Mouse (Mus musculus) heart, postnatal 14 days (tissue): ENCODE data around the gene Krt2. TPM values are rescaled to one million over a fixed set of nuclear protein-coding genes. Genes with fewer than 3 reads are reported as not detected.

Source experiments
- DNase-seq, 2 experiments: peaks; one replicate each; pipeline ENCODE4 v3.0.0; 2021 to 2022
- intact Hi-C: fragments of 180-260 bp; cut with DNase I; formaldehyde crosslinking; loops from one replicate; pipeline ENCODE4 v1.15.1; 2025
- long read RNA-seq, 2 experiments: library from polyadenylated mRNA; stranded (forward); transcript quantifications; one replicate each; pipeline ENCODE4 v2.0.0; 2021
- total RNA-seq, 2 experiments: library from RNA; stranded (reverse); gene quantifications; 2 replicates each; pipeline ENCODE4 v1.2.3; 2021

Krt2 gene
- not detected for total RNA-seq
- long read RNA-seq, experiment 1, result 0 reads
- long read RNA-seq, experiment 2, result 0 reads

DNA sequence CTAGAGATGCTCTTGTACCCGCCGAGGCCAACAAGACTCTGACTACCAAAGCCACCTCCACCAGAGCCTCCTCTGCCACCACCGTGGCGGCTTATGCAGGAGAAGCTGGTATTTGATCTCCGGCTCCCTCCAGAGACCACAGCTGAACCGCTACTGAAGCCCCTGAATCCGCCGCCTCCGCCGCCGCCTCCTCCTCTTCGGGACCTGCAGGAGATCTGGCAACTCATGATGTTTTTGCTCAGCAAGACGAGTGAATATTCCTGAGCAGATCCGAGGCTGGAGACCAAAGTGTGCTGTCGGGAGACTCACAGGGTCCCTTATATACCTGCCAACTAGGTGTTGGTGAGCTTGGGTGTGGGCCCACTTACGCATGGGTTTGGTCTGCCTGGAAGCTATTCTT is at the start of gene Krt2:
Gene Krt2 (minus strand): TSS at position 295 of the 400 bp plus-strand sequence.
- intact Hi-C loops, result no loop called here
- DNase-seq, result no peak

DNA sequence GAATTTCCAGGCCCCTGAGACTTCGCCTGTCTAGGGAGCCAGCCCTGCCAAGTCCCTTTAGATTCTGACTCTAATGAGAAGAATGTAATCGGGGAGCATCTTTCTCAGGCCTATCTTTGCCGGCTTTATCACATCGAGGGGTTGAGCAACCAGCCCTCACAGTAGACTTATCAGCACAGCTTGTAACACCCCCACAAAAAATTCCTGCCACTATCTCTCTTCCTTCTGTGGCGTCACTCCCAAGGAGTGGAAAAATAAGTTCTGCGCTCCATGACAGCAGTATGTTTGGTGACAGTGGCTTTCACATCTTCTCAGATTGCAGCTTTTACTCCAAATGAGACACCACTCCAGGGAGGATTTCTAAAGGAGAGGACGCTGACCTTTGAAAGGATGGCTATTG is 48.8 kb upstream of the Krt2 start:
- DNase-seq, result no peak

DNA sequence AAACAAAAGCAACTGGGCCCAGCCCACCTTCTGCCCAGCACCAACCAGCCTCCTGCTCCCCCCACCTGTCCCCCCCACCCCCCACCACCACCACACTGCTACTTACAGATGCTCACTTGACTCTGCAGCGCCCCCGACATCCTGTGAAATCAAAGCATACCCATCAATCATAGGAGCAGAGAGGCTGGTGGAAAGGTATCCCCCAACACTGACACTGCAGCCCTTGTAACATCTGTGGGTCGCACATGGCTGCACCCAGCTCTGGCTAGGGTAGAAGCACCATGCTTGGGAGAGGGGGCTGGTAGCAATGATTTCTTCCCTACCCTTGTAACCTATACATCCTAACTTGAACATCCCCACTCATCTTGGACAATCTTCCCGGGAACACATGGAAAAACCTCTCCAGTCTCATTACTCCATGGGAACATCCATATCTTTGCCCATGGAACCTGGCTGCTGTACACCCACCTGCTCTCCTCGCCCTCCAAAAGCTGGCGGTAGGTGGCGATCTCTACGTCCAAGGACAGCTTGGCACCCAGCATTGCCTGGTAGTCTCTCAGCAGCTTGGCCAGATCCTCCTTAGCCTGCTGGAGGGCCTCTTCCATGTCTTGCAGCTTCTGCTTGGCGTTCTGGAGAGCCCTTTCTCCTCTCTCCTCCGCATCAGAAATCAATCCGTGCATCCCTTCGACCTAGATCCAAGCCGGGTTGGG is 42.6 kb upstream of the Krt2 start:
- DNase-seq, result peak in 1 of 2 experiments; percentile 10
- intact Hi-C loops, result no loop called here

More for the DNA sequence above, 48.8 kb upstream of the Krt2 start:
- intact Hi-C loops, result no loop called here

DNA sequence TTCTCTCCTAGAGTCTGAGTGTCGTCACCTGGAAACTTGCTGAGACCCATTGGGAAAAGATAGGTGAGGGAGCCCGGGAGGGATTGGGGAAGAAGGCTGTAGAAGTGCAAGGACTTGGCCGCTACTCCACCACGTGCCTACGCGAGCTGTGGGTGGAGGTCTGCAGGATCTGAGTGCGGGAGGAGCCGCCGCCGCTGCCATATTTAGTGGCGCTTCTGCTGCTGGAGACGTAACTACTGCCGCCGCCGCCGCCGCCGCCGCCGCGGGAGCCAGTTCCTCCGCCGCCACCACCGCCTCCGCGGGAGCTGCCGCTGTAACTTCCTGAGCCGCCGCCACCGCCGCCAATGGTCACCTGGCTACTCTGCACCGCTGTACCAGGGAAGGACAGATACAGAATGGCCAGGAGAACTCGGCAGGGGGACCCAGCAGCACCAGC is 41.8 kb upstream of the Krt2 start:
- peak; percentile 41 to 50 for DNase-seq
- intact Hi-C loops, result no loop called here

DNA sequence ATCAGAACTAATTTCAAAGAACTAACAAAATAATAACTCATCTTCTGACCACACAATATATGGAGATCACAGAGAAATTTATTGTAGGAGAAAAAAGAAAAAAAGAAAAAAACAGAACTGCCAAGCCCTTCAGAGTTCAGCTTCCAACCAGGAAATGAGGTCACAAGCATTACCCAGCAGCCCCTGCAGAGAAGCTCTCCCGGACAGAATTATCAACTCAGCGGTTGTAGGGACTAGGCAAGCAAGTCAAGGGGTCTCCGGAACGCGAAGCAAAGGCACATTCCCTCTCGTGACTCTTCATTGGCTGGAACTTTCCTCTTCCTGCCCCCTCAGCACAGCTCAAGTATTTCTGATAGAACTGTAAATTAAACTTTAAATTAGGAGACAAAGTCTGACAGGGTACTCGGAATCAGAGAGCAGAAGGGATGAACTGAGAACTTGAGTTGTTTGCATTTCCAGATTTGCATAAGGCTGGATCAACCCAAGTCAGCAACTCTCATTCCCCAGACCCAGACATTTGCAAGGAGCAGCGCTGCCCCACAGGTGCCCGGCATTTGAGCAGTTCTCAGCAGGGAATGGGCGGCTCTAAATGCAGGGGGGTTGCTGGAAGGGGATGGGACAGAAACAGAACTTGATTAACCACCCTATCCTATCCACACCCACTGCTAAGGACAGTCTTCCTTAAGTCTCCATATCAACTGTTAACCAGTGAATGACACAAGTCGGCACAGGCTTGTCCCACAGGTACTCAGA is 40.9 kb upstream of the Krt2 start:
- intact Hi-C loops, result no loop called here
- DNase-seq, result no peak

DNA sequence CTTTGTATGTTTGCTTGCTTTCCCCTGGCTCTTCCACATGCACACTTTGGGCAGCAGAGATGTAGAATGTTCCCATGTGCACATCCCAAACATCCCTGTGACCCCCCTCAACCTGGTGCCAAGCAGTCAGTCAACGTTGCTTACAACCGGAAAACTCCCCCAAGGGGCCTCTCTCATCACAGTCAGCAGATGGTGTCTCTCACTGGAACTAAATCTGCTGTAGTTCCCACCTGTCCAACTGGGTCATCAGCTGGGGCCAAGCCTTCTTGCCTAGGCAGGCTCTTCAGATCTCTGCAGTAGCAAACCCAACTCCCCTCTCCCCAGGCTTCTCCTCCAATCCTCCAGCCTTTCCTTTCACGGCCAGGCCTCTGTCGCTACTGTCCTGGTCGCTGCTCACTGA is 38.7 kb upstream of the Krt2 start:
- no peak for DNase-seq
- intact Hi-C loops, result no loop called here

DNA sequence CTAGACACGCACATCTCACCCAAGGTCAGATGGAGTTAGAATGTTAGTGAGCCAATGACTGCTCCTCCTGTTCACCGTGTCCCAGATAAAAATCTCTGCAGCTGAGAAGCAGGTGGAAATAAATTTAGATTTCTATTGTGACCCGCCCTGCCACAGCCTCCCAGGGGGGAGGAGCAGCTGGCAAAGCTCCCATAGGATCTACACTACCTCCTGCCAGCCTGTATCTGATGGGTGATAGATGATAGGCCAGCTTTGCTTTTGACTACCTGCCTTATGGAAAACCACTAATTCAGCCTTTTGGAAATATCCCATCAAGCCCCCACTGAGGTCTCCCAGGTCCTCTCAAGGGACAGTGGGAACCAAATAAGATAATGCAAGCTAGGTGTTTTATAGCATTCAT is 37.8 kb upstream of the Krt2 start:
- DNase-seq, result no peak
- intact Hi-C loops, result no loop called here

DNA sequence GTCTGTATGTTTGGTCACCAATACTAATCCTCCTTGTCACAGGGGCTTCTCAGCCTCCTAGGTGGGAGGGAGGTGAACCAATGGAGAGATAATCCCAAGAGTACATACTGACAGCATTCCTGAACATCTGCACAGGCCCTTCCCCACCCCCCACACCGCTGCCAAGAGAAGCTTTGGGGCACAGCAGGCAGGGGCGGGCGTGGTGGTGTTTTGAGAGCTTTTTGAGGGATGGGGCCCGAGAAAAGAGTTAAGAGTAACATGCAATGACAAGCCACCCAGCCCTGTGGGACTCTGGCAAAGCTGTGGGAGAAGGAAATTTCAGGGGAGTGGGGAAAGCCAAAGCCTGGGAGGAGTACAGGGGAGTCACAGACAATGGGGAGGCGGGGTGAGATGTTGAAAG is 36.3 kb upstream of the Krt2 start:
- intact Hi-C loops, result no loop called here

DNA sequence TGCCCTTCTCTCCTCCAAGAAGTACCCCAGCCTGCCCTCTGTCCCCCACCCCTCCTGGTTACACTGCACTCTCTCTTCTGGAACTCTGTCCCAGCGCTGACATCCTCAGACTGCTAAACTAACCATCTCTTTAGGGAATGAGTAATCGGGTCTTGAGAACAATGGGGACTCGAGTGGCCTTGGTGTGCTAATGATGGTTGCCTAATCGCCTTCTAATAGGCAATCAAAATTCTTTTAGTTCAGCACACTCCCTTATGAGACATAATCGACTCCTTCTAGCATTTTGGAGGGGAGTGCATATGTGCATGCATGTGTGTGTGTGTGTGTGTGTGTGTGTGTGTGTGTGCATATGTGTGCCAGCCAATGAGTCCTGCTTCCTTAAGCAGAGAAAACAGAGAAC is 34.6 kb upstream of the Krt2 start:
- no peak for DNase-seq
- intact Hi-C loops, result no loop called here

More for the DNA sequence above, 36.3 kb upstream of the Krt2 start:
- DNase-seq, result no peak

DNA sequence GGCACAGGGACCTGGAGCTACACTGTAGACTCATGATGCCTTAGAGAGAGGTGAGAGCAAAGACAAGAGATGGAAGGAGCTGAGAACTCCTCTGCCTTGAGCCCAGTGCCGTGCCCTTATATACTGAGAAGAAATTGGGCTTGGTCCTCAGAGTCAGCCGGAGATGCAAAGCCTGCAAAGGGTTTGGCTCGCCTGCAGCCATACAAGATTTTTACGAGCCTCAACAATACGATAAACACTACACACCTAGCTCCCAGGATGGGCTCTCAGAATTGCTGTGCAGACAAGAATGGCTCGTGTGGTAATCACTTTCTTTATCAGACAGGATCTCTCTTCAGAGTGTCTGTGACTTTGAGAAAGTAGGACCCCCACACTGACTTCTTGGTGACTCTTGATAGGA is 32.7 kb upstream of the Krt2 start, which contains the start of gene Krt1:
Gene Krt1 (minus strand): TSS at position 101 of the 400 bp plus-strand sequence.
- no peak for DNase-seq
- intact Hi-C loops, result no loop called here

DNA sequence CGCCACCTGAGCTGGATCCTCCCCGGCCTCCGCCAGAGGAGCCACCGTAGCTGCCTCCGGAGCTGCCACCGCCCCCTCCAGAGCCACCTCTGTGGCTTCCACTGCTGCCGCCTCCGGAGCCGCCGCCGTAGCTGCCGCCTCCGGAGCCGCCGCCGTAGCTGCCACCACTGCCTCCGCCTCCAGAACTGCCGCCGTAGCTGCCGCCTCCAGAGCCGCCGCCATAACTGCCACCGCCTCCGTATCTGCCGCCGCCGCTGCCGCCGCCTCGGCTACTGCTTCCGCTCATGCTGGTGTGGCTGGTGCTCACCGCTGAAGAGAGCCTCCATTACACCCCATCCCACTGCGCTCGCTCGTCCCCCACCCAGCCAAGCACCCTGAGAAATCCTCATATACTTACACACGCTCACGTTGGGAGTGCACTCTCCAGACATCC is 28.0 kb upstream of the Krt2 start:
- DNase-seq, result peak; percentile 18 to 36
- intact Hi-C loops, result no loop called here

DNA sequence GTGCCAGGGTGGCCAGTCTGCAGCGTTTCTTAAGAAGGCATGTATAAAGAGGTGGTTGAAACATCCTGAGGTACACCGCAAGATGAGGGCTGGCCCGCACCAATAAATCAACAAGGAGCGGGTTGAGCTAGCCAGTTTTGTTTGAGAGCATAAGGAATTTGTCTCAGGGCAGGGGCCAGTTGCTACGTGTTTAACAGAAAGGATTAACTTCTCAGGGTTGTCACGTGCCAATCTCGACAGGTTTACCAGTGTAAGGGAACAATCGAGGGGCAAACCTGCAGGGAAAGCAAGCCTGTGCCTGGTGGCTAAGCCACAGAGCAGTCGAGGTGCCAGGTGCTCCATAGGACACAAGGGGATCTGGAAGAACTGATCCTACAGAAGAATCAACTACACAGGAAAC is 25.2 kb upstream of the Krt2 start:
- DNase-seq, result no peak
- intact Hi-C loops, result no loop called here

DNA sequence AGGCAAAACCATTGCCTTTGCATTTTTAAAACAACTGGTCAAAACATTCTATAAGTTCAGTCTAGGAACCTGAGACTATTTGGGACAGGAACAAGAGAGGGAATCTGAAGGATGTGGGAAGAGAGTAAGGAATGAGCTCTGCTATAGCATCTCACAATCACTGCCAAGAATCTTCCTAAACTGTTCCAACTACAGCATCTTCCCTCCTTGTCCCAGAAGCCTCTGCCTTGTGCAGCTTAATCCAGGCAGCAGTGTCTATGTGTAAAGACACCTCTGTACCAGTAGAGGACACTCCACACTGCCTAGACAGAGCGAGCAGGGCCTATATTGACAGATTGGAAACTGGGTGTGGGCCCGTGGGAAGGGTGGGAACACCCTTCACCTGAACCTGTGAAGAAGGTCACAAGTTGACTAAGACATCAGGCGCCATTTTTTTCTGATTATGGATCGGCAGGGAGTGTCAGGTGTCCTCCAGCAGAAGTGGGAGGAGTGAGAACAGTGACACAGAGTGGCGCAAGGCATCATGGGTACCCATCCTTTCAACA is 16.9 kb upstream of the Krt2 start:
- no peak for DNase-seq
- intact Hi-C loops, result no loop called here

DNA sequence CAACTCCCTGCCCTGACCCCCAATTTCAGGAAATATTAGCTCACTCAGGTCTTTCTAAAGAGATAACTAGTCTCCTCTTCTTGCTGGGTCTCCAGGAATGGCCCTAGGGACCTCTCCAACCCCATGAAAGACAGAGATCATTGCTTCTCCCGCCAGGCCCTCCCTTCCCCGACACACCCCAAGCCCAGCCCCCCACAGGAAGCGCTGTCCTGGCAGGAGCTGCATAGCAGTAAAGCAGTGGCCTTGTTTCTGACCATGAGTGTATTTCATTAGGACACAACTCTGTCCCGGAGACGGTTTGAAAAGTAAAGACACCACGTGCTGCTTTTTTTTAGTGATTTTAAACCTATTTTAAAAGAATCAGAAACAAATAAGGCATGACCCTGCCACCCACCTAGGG is 15.2 kb upstream of the Krt2 start:
- intact Hi-C loops, result no loop called here
- DNase-seq, result no peak

DNA sequence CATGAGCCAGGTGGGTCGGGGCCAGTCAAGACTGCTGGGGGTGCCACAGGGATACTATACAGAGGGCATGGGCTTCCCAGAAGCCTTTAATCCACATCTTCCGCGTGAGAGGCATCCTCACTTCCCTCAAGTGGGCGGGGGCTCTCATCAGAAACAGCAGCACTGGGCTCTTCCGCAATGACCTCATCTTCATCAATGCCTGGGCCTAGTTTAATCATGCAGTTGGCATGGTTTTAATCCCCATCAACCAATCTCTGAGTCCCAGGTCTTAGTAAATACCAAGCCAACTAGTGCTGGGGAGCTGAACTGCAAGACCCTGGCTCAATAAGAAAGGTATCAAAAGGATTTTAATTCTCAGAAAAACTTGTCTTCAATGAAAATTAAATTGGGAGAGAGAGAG is 11.5 kb upstream of the Krt2 start:
- no peak for DNase-seq
- intact Hi-C loops, result no loop called here

DNA sequence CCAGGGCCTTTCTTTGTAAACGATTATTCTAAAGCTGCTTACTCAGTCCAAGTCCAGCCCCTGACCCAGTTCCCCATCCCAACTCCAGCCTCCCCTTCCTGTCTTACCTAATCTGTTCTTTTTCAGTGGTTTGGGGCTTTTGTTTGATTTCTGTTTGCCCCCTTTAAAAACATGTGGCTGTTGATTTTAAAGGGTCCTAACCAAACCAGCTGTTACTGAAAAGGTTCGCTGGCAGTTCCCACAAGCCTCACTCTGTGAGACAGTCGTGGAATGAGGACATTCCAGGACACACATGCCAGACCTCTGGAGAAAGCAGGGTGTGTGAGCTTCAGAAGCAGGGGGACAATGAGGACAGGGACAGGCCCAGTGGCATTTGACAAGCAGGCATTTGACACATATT is 3.8 kb upstream of the Krt2 start:
- DNase-seq, result no peak
- intact Hi-C loops, result no loop called here

DNA sequence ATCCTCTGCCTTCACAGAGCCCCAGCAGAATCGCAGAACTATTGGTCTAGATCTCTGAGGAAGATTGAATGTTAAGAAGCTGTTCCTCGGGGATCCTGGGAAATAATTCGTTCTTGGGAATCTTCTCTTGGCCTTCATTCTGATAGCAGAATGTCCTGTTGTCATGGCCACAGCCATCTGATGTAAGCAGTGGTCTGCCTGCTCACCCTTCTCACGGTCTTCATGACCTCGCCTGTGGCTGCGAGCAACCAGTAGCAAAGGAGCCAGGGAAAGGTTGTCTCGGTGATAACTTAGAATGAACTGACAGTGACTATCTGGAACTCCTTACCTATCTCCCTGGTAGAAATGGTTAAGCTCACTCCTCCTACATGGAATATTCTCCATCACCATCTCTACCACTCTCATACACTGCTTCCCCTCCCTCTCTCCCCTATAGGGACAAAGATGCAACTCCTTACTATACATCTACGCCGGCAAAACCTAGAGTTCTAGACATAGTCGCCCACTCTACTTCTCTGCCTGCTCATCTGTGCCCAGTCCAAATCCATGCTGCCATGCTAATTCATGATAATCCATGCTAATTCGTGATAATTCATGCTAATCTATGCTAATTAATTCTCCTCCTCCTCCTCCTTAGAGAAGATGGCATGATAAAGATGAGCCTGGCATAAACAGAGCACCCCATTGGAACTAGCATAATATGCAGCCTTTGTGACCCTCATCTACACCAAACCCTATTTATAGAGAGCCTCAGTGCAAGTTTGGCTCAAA is 14.7 kb downstream of the Krt2 start:
- intact Hi-C loops, result no loop called here
- no peak for DNase-seq

DNA sequence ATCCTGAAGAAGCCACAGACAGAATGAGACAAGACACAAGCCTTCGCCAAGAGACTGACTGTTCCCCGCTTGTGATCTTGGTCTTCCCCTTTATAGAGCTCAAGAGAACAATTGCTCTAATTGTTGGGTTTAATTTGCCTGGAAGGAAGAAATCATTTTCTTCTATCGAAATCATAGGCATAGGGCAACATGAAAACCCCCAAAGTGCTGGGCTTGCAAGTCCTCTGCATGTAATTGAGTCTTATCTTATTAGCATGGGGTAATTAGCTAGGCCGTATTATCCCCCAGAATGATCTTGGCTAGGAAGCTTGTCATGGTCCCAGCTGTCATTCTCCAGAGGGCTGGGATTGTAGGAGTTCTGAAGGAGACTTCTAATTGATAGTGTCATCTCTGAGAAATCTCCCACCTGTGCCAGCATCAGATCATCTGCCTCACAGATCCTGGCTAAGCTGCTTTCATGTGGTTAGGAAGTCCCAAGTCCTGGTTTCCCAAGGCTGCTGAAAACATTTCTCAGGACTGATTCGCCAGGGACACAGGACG is 15.6 kb downstream of the Krt2 start, which contains the start of gene Krt73:
Gene Krt73 (minus strand): TSS at position 51 of the 540 bp plus-strand sequence.
- no peak for DNase-seq
- intact Hi-C loops, result no loop called here

DNA sequence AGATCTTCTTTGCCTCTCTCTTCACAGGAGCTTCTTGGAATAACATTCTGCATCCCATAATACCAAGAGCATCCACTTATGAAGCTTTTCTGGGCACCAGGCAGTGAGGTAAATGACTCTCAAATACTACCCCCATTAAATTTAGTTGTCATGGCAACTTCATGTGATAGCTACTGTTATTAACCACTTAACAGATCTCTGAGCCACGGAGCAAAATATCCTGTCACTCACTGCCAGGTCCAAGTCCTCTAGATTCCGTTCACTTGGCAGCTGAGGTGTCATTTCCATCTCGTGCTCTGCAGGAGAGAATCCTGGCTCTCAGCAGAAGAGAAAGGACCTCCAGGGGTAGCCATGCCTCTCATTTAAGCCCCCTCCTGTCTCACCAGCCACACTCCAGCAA is 27.1 kb downstream of the Krt2 start:
- intact Hi-C loops, result no loop called here
- DNase-seq, result no peak

DNA sequence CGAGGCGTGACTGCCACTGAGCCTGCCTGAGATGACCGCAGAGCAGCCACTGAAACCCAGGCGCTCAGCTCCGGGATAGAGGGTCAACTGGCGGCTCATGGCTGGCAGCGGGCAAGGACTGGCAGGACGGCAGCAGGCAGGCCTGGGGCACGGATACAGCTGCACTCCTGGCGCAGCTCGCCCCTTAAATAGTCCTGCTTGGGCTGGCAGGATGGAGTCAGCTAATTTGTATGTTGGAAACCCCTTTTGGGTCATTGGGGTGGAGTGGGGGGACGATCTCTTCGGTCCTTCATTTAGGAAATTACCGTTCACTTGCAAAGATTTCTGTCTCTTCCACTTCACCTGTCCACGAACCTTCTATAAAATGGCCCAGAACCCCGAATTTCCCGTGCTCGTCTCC is 31.6 kb downstream of the Krt2 start, which contains the start of gene Krt72:
Gene Krt72 (minus strand): TSS at position 101 of the 400 bp plus-strand sequence.
- intact Hi-C loops, result no loop called here
- DNase-seq, result no peak
